Mouse (Mus musculus) heart, adult 8-10 months (tissue): Measurements from ENCODE around the gene Fmo1. TPM values are rescaled to one million over a fixed set of nuclear protein-coding genes. Genes with fewer than 3 reads are reported as not detected.

Source experiments
- DNase-seq: peaks from one replicate; pipeline ENCODE4 v3.0.0; 2022; ENCODE audit warnings: low spot score
- total RNA-seq, 4 experiments: library from RNA; stranded (reverse); gene quantifications; 2 replicates each; pipeline ENCODE4 v1.2.4; 2022

Gene Fmo1
- total RNA-seq, 4 experiments from 2014 or later = 31.3 to 36.7 (median 35.1) TPM

DNA sequence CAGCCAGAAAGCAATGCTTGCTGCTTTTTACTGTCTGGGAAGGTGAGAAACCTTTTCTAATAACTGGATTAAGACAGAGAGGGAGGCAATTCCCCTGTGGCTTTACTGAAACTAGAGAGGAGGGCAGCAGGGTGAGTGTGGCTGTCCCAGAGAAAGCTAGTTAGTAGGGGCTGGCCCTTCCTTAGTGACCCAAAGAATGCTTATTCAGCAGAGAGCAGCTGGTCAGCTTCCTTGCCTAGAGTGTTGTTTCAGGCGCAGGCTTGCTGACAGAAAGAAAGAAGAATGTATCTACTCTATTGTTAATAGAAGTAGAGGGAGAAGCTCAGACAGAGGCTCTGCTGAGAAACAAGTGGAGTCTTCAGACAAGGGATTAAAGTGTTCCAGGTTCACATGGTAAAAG, 4.1 kb downstream of the Fmo1 start:
- no peak for DNase-seq

DNA sequence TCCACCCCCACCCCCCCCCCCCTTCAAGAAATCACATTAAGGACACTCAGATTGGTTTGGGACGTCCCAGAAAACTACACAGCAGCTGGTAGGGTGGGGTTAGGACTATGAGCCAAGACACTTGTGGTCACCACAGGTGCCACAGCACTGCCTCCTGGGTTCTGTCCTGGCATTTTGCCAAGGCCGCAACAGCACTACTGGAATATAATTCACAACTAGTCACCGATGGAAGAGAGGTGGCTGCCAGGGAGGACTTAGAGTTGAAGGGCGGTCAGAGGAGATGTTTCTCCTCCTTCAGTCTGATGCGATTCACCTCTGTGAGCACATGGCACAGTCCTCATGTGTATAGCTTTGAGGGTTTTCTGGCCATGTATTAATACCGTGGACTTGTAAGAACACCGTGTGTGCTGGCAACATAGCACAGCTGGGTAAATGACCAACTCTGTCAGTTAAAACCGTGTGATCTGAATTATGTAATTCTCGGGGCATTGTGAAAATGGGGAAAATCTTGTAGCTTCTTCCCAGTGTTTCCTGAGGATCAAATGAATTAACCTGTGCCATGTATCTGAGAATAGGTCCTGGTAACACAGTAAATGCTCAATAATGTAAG, 6.3 kb downstream of the Fmo1 start:
- DNase-seq = no peak

DNA sequence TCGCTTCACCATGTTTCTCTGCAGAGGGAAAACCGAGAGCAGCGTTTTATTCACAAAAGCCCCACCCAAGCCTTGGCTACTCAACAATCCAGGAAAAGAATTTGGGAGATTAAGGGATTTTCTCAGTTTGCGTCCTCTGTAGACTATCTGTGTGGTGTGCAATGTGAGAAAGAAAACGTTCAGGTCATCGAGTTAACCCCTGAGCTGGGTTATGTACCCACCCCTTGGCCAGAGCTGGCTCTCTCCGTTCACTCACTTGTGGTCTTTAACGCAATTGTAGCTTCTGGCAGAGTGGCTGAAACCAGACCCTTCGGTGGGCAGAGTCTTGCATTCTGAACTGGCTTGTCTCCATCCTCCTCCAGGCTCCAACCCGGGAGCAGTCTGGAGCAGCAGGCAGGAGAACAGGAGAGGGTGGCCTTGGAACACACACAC, 6.8 kb downstream of the Fmo1 start:
- DNase-seq = no peak

DNA sequence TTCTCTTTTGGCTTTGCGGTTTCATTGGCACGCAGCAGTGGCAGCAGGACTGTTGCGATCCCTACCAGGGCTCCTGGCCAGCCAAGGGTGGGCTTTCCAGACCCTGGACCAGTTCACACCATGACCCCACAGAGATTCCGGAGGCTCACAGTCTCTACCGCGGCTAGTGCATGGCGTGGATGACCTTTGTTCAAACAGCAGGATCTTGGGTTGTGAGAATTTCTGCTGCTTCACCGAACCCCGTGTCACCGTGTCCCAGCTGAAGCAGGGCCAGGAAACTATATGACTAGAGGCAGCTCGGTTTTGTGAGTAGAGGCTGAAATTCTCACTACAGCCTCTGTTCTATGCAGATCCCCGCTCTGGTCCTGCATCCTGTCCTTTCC, 7.7 kb downstream of the Fmo1 start:
- DNase-seq = no peak

DNA sequence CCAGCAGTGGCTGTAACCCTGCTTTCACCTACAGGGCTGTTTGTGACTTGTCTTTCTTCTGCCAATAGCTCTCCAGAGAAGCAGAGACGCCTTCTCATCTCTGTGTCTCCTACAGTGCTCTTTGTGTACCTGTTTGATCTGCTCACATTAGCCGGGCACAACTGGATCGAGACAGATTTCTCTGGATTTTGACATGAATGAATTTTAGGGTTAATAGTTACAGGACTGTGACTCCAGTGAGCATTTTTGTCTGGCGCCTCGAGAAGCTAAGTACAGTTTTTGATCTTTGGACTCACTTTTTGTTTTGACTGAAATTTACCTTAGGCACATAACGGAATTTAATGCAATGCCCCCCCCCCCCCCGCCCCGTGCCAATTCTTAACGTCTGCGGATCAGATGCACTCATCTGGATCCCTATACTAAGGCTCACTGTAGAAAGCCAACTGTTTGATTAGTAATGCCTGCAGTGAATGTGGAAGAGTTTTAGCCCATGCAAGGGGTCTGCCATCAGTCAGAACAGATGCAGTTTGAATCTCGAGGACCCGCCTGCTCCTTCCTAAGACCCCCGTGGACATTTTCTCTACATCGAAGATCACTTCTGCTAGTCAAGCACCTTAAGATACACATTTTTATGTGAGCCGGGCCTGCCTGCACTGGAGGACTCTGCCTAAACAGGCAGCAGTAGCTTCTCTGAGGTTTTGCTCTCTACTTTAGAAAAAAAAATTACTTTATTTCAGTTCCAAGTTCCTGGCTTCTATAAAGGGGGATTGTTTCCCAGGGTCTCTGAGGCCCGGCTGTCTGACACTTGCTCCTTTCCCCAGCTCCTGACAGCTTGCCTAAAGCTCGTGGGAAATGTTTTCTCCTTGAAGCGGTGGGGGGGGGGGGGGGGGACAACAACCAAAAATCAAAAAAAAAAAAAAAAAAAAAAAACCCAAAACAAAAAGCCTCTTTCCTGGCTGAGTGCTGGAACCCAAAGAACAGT, 8.4 kb downstream of the Fmo1 start:
- no peak for DNase-seq

DNA sequence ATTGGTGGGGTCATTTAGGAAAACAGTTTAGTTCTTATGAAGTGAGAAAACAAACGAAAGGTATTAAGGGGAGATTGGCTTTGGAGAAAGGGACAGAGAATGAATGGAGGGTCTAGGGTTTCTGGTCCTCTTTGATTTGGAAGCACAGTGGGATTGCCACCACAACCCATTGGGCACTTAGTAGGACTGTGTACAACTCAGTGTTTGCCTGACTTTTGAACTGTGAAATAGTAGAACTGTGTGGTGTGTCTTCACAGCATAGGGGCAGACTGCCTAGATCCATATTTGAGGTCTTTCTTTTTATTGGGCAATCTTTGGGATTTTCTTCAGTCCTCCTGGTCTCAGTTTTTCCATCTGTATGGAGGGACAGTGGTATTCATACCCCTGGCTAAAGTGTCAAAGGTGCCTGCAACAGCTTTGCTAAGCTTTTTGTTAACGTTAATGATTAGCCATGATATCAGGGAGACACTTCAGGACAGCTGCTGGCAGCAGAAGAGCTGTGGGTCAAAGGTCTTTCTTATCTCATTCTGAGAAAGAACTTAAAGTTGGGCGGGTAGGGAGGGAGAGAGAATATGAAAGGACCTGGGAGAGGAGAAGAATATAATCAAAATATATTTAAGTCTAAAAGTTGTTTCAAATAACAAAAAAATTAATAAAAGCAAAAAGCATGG, 12.5 kb downstream of the Fmo1 start:
- DNase-seq = no peak

DNA sequence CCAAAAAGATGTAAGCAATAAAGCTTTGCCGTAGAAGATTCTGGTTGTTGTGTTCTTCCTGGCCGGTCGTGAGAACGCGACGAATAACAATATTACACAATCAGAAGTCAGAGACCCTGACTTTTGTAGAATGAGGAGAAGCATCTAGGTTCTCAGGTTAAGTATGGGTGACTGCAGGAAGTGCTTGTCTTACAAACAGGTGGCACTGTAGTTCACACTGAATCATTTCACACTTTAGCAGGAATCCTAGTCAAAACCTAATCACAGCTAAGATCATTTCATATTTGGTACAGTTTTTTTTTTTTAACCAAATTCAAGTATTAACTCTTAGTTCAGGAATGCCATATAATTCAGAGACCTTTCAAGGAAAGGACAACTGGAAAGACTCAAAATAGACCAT, 18.9 kb downstream of the Fmo1 start:
- no peak for DNase-seq

DNA sequence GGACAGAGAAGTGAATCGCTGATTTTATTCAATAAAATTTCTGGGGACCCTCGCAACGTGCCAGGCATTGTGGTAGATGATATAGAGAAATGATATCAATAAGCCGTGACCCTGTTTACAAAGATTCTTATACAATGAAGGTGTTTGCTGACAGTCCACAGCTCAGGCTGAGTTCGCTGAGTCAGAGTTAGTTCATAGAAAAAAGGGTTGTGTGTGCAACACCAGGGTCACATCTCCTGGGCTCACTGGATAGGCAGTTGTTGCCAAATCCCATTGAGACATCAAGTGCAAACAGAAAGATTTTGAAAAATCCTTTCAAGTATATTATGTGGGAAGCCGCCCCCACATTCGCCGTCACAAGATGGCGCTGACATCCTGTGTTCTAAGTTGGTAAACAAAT, 26.2 kb downstream of the Fmo1 start:
- DNase-seq = no peak

DNA sequence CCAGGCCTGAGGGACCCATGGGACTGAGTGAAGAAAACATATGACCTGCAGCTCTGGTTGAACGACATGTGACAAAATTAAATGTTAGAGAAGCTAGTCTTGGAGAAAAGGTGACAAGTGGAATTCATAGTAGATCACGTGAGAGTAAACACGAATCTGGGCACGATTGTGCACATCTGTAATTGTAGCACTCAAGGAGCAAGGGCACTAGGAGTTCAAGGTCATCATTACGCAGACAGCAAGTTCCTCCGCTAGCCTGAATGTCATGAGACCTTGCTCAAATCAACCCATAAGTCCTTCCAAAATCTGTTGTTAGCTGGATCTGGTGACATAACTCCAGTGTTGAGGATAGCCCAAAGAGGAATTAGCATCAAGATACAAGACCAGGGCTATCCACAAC, 27.4 kb downstream of the Fmo1 start:
- DNase-seq = no peak

DNA sequence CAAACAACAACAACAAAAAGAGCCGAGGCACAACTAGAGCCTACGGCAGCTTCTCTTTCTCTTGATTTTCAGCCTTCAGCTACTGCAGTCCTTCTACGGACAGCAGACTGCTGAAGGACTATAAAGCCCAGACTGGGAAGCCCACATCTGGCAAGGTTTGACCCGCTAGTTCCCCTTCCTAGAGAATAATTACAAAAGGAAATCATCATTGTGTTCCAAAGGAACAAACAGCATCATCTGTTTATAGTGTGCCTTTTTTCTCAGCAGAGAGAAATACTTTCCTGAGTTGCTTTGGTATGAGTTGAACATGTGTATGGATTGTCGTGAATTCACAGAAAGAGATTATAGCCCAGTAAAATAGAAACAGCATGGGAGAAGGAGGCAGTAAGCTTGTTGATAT, 32.1 kb downstream of the Fmo1 start:
- DNase-seq = no peak

DNA sequence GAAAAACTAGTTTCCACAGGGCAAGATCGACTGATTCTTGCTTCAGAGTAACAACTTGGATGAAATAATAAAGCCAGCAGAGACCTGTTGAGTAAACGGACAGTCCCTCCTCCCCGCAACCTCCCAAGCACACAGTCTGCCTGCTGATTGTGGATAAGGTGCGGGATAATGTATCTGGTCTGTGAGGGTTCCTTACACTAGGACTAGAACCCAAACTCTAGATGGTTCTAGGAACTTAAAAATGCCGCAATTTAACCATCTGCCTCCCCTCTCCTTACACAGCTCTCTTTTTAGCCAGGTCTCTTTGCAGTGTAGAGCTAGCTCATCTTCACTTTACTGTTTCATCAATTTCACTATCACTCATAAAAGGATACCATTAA, 33.8 kb downstream of the Fmo1 start:
- no peak for DNase-seq

DNA sequence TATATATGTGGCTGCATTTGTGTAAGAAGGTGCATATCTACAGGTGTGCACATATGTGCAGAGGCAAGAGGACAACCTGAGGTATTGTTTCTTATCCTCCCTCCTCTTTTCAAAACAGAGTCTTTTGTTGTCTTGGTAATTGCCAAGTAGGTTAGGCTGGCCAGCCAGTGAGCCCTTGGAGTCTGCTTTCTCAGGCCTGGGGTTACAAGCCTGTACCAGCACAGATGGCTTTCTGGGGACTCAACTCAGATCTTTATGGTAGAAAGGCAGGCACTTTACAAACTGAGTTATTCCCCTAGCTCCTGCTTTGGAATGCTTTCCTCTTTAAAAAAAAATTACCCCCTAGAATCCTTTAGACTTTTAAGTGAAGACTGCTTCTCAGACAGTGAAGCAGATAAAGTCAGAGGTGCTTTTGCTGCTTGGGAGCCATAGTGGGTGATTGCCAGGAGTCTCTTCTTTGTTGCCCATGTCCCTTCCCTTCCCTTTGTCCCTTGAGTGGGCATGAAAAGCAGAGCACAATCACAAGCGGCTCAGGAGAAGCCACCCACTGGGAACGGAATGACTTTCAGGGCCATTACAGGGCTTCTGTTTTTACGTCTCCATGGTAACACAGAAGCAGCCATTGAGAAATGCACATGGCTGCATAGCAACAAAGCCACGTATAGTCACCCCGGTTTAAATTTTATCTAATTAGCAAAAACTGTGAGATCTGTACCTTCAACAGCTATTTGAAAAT, 34.4 kb downstream of the Fmo1 start:
- DNase-seq = no peak

DNA sequence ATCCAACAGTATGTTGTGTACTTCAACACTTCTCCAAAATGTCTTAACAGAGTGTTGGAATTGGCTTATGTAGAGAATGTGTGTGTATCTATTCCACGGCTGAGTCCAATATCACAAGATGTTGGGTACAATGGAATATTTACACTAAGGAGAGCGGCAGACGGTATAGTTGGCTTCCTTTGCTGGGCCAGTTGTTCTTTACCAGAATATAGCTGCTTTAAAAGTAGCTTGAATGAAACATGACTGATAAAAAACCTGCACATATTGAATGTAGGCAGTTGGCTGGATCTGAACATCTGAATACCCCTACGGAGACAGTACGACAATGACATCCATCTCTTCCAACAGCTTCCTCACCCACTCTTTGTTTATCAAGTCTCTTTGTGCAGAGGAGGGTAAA, 47.1 kb downstream of the Fmo1 start:
- DNase-seq = no peak

DNA sequence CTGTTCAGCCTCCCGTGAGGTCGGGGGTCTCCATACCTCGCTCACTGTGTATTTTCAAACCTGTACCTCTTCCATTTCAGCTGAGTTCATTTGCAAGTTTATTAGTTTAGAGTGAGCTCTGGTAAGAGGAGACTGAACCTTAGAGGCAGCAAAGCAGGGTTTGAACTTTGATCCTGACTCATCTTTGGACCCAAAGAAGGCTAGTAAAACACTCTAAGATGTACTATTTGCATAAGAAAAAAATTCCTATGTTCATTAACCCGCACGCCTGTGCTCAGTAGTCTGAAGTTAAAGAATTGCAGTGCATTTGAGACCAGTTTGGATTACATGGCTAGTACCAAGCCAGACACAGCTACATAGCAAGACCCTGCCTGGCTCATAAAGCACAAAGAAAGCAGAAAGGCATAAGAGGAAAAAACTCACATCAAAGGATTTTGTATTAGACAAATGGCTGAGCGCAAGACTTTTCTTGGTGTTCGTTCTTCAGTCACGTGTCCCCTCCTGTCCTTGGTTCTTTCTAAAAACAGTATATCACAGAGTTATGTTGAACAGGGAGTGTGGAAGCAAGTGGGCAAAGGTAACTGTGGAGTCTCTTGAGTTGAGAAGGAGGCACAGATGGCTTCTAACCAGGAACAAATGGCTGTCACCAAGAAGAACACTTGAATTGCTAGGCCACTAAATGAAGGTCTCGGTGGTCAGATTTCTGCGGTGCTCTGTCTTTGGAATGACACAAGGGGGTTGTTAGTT, 50.9 kb downstream of the Fmo1 start:
- no peak for DNase-seq

DNA sequence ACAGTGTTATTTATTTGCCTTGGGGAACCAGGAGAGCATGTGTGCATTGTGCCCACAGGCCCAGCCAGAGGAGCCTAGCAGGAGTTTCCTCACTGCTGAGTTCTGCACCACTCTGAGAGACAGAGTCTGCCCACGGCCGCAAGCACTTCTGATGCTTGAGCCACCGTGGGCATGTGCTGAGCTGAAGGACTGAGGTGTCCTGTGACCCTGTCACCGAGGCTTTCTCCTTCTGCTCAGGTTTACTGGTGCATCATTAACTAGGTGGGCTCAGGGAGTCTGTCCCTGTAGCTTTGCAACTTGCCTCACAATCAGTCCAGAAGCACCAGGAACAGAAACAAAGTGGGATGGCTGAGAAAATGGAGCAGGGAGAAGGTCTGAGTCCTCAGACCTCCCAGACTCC, 51.5 kb downstream of the Fmo1 start:
- DNase-seq = no peak

DNA sequence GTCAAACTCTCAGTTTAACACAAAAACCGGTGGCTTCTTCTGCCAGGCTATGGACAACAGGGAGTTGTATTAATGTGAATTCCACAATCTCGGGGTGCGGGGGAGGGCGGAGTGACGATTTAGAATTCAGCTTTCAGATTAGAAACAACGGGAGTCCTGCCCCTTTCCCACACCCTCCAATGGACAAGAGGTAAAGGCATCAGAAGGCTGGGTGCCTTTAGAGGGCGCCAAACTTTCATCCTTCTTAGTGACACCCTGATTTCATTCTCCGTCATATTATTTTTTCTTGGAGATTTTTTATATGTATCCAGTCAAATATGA, 52.6 kb downstream of the Fmo1 start, which contains the start of gene Fmo4:
Fmo4 (minus strand) TSS at position 137 of the 321 bp plus-strand sequence.
- peak; percentile 54 for DNase-seq

DNA sequence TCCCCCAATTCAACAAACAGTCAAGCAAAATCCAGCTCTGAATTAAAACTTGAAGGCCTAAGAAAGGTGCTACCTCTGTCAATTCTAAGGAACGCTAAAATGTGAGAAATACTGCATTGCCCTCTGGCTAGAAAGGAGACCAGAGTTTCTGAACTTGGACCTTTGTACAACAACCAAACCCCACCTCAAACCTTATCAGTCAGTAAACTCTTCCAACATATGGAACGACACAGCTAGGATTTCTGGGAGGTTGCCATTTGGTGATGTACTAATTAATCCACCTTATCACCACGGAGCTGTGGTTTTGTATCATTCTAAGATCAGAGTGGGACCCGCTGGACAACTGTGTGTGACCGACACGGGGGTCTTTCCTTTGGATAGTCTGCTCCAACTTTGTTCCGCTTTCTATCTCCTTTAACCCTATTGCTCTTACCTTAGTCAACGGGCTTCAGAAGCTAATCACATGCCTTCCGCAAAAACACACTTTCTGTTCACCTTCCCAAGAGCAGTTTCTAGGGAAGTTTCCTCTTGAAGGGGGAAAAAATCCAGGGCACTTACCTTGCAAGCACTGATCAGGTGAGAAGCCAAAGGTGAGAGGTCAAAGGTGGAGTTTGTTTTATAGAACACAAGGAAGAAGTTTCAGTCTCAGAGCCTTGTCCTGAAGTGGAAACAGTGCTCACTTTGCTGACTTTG, 53.1 kb downstream of the Fmo1 start:
- DNase-seq = no peak

DNA sequence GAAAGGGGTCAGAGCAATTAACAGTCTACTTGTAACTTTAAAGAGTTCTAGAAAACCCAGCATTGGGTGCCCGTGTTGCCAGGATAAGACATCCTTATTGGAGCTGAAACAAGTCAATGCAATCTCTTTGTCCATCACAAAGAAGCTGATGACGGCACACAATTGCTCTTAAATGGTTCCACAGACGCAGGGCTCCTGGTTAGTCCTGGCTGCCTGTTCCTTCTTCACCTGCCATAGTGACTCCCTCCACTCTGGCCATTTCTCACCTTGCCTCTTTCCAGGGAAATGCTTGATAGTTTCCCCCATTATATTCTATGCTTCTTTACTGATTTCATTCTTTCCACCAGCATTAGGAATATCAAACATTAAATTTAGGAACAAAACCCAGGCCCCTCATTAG, 57.9 kb downstream of the Fmo1 start:
- DNase-seq = no peak

DNA sequence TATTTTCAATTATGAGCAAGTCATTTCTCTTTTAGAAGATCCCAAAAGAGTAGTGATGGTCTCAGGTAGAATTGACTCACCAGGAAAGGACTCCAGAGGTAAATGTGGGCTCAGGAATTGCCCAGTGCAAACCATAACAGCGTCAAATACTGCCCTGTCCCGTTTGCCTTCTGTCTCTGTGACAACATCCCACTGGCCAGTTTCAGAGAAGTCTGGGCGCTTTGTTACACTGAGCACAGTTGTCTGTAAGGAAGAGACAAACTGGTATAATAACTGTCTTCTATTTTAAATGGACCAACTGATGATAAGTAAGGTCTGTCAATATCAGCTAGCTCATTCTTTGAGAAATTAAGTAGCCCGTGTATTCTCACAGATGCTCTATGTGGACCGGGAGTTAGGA, 59.0 kb downstream of the Fmo1 start:
- no peak for DNase-seq

DNA sequence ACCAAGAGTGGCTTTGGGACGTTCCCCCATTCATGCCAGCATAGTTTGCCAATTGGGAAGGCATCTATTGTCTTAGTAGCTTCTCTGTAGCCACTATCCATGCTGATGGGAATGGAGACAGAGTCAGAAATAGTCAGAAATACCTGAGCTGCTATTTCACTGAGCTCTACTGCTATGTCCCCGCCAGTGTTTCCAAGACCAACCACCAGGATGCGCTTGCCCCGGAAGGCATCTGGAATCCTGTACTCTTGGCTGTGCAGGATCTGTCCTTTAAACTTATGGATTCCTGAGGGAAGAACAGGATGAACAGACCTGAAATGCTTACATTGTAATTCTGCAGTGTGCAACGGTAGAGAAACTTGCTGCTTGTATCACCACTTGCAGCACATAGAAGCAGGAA, 61.4 kb downstream of the Fmo1 start:
- no peak for DNase-seq

DNA sequence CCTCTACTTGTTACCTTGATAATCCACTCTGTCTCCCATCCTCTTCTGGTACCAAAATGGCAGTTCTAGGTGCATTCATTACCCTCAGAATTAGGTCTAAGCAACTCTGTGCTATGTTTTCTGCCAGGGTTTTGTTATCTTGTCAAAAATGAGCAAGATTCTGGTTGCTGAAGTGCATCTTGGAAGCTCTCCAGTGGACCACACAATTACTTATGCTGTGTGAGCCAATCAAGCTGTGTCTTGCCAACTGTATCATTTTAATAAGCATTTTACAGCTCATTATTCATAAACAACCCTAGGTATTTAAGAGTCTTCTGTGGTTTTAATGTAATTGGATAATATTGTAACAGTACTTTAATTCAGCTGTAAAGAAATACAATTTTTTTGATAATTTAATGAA, 70.0 kb downstream of the Fmo1 start:
- DNase-seq = no peak
